ENCODE assay signal across 11 mouse cellular contexts in the genomic region with DNA sequence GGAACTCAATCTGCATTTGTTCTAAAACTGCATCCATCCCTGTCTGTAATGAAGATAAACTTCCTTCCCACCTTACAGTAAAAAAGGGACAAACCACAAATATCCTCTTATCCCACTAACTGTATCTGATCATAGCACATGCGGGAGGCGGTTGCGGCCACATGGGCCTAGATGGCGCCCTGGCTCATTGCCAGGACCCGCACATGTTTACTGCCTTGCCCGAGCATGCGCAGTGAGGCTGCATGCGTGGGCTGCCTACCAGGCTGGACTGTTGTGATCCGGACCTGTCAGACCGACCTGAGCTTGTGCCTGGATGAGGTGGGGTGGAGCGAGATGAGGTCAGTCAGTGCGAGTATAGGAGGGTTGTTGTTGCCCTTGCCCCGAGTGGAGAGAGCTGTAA.
DNase-seq lines count a peak whose midpoint lies in the region; ATAC-seq and TF ChIP-seq lines count a peak whose summit lies in the region.
"Had no signal": no experiment of that assay in that cellular context is flagged by ENCODE, and none has a peak within 500 bp of the region (broad histone marks: within the 10 kb centered on the region; RNA-seq: fewer than 3 reads in every experiment).

No protein-coding gene starts in this region.

- no peaks in the 10 kb centered on the region for H3K4me1 ChIP-seq in heart, embryonic 12.5 days (replicated peaks)
- no peaks in the 10 kb centered on the region for H3K4me1 ChIP-seq in lung, postnatal 0 days (ENCODE audit: insufficient read depth, low read depth, low read length)
- H3K4me1 ChIP-seq: hindbrain, embryonic 13.5 days had no signal

- no peak overlapping the region for H3K4me3 ChIP-seq in heart, embryonic 12.5 days
- H3K4me3 ChIP-seq in lung, postnatal 0 days (ENCODE audit: low read depth, low read length): no peak overlapping the region
- H3K4me3 ChIP-seq: hindbrain, embryonic 13.5 days had no signal

- H3K4me2 ChIP-seq in heart, embryonic 12.5 days: no peak overlapping the region
- no peak overlapping the region for H3K4me2 ChIP-seq in lung, postnatal 0 days (replicated peaks; ENCODE audit: low read depth, low read length)
- H3K4me2 ChIP-seq: heart, embryonic 11.5 days; hindbrain, embryonic 13.5 days had no signal

- WGBS in heart, embryonic 12.5 days: 75% methylated on average over 13 of the region's 13 CpGs
- 73% methylated on average over 13 of the region's 13 CpGs for WGBS in lung, postnatal 0 days

- H3K9ac ChIP-seq in heart, embryonic 12.5 days: no peak overlapping the region
- no peak overlapping the region for H3K9ac ChIP-seq in lung, postnatal 0 days (replicated peaks; ENCODE audit: low read depth)
- H3K9ac ChIP-seq: hindbrain, embryonic 13.5 days had no signal

- H3K27ac ChIP-seq in heart, embryonic 12.5 days (ENCODE audit: poor library complexity, severe bottlenecking): no peak overlapping the region
- no peak overlapping the region for H3K27ac ChIP-seq in lung, postnatal 0 days (ENCODE audit: low read length)
- H3K27ac ChIP-seq: hindbrain, embryonic 13.5 days had no signal

- no peak for TF ChIP-seq CTCF in lung, postnatal 0 days (IDR thresholded peaks at IDR 0.05)

- ATAC-seq in heart, embryonic 12.5 days (ENCODE audit: insufficient number of reproducible peaks, low FRiP score): no peak
- no peak for ATAC-seq in lung, postnatal 0 days
- ATAC-seq: midbrain, embryonic 16.5 days had no signal

- H3K27me3 ChIP-seq in heart, embryonic 12.5 days (replicated peaks): no peaks in the 10 kb centered on the region
- no peaks in the 10 kb centered on the region for H3K27me3 ChIP-seq in lung, postnatal 0 days (replicated peaks; ENCODE audit: insufficient read depth, low read length)
- H3K27me3 ChIP-seq: hindbrain, embryonic 13.5 days had no signal

- TF ChIP-seq EP300 in lung, postnatal 0 days (IDR thresholded peaks at IDR 0.05): no peak

- H3K9me3 ChIP-seq in heart, embryonic 12.5 days (replicated peaks): no peaks in the 10 kb centered on the region
- H3K9me3 ChIP-seq in lung, postnatal 0 days (ENCODE audit: low read length): no peaks in the 10 kb centered on the region
- H3K9me3 ChIP-seq: hindbrain, embryonic 13.5 days had no signal

- H3K36me3 ChIP-seq in heart, embryonic 12.5 days: no peaks in the 10 kb centered on the region
- no peaks in the 10 kb centered on the region for H3K36me3 ChIP-seq in lung, postnatal 0 days (ENCODE audit: insufficient read depth, low read length)
- H3K36me3 ChIP-seq: hindbrain, embryonic 13.5 days had no signal

- peak; percentile 10 for DNase-seq in thymus, postnatal 4 days
- no peak for DNase-seq in thymus, postnatal 10 days (ENCODE audit: low spot score in 2 of 2)
- peak; percentile 9 to 16 for DNase-seq in frontal cortex, postnatal 14 days (ENCODE audit: low spot score in 2 of 2)
- peak; percentile 38 for DNase-seq in right cerebral cortex, adult 18-20 months
- DNase-seq in gastrocnemius, adult 8-10 months (ENCODE audit: low spot score in 2 of 2): no peak
- DNase-seq in lung, postnatal 0 days (ENCODE audit: low spot score): no peak
- DNase-seq: kidney, adult 8-10 months had no signal

Comparison
In these comparisons a context has a peak if more than half of its experiments do, and no peak if none do; other contexts are left out.
1. DNase-seq: peak in thymus, postnatal 4 days (single experiment), frontal cortex, postnatal 14 days (2 of 2) and right cerebral cortex, adult 18-20 months (single experiment); none in thymus, postnatal 10 days (0 of 2), gastrocnemius, adult 8-10 months (0 of 2) and lung, postnatal 0 days (single experiment).